Mouse (Mus musculus) forebrain, embryonic 12.5 days (tissue): ENCODE results near the gene Wwc2. TPM values are rescaled to one million over a fixed set of nuclear protein-coding genes. Genes with fewer than 3 reads are reported as not detected.

Experiments used
- ATAC-seq: fragments of 200-750 bp; cut with Nextera tagmentation; 2 replicates; pipeline ENCODE4 v1.8.0; 2017; ENCODE audit warnings: moderate TSS enrichment; ENCODE audit not compliant: low FRiP score
- H3K27ac ChIP-seq: fragments of 300-500 bp; sonication (generic); 2 replicates; pipeline ENCODE4 v1.5.1; 2016; ENCODE audit warnings: mild to moderate bottlenecking
- H3K27me3 ChIP-seq: fragments of 300-500 bp; sonication (generic); 2 replicates; pipeline ENCODE4 v1.6.1; 2016; ENCODE audit warnings: mild to moderate bottlenecking
- H3K36me3 ChIP-seq: fragments of 300-500 bp; sonication (generic); replicated peaks from 2 replicates; pipeline ENCODE4 v1.6.1; 2016; ENCODE audit warnings: mild to moderate bottlenecking
- H3K4me1 ChIP-seq: fragments of 300-500 bp; sonication (generic); 2 replicates; pipeline ENCODE4 v1.6.1; 2016
- H3K4me2 ChIP-seq: fragments of 300-500 bp; sonication (generic); 2 replicates; pipeline ENCODE4 v1.6.1; 2016; ENCODE audit warnings: mild to moderate bottlenecking, moderate library complexity
- H3K4me3 ChIP-seq: fragments of 300-500 bp; sonication (generic); replicated peaks from 2 replicates; pipeline ENCODE4 v1.5.1; 2016; ENCODE audit warnings: mild to moderate bottlenecking
- H3K9ac ChIP-seq: fragments of 300-500 bp; sonication (generic); 2 replicates; pipeline ENCODE4 v1.6.1; 2016; ENCODE audit warnings: mild to moderate bottlenecking
- H3K9me3 ChIP-seq: fragments of 300-500 bp; sonication (generic); 2 replicates; pipeline ENCODE4 v1.6.1; 2016
- WGBS: fragments of 180-500 bp; shearing (Covaris S2); methylation state at CpG from one replicate; pipeline ENCODE4 v1.1.7; 2016; 5-methylcytosine and 5-hydroxymethylcytosine counted together
- polyA plus RNA-seq: library from polyadenylated mRNA; unstranded; fragments of >200 nt; fragmentation: Nextera tagmentation; extraction: Ambion mirVana; gene quantifications from 2 replicates; pipeline ENCODE4 v1.2.1, GENCODE M21; 2016

The Wwc2 gene
- polyA plus RNA-seq, 1 experiment from 2014 or later = 9.1 TPM

- H3K9ac ChIP-seq = no peak overlapping the region
- H3K27ac ChIP-seq = no peak overlapping the region
- H3K4me3 ChIP-seq = no peak overlapping the region
- ATAC-seq = no peak
- WGBS = 86% methylated on average over 9 of the region's 9 CpGs
- H3K27me3 ChIP-seq = no peaks in the 10 kb centered on the region
- H3K9me3 ChIP-seq = peaks cover 5% of the 10 kb centered on the region
- no peaks in the 10 kb centered on the region for H3K4me1 ChIP-seq
- H3K4me2 ChIP-seq = no peak overlapping the region
- H3K36me3 ChIP-seq = no peaks in the 10 kb centered on the region
Measured at GRCm38 (mm10) chr8:47913621-47914020, 77.1 kb downstream of the Wwc2 start.

GRCm38 (mm10) chr8:47909681-47910080 lies 81.0 kb downstream of the Wwc2 start:
- WGBS = 97% methylated on average over 11 of the region's 11 CpGs
- no peak for ATAC-seq
- Histone ChIP-seq H3K9me3 (peaks cover 8% of the 10 kb centered on the region), H3K4me2 (no peak overlapping the region), H3K4me3 (no peak overlapping the region), H3K9ac (no peak overlapping the region), H3K27ac (no peak overlapping the region), H3K36me3 (no peaks in the 10 kb centered on the region), H3K4me1 (no peaks in the 10 kb centered on the region), H3K27me3 (no peaks in the 10 kb centered on the region)

GRCm38 (mm10) chr8:47907056-47907455 lies 83.7 kb downstream of the Wwc2 start:
- no peaks in the 10 kb centered on the region for H3K27me3 ChIP-seq
- H3K4me3 ChIP-seq = no peak overlapping the region
- H3K9me3 ChIP-seq = peaks cover 8% of the 10 kb centered on the region
- WGBS = 84% methylated on average over 9 of the region's 9 CpGs
- H3K9ac ChIP-seq = no peak overlapping the region
- H3K27ac ChIP-seq = no peak overlapping the region
- no peak overlapping the region for H3K4me2 ChIP-seq
- ATAC-seq = no peak
- no peaks in the 10 kb centered on the region for H3K4me1 ChIP-seq
- no peaks in the 10 kb centered on the region for H3K36me3 ChIP-seq

GRCm38 (mm10) chr8:47906142-47906541 lies 84.6 kb downstream of the Wwc2 start:
- no peaks in the 10 kb centered on the region for H3K4me1 ChIP-seq
- no peak overlapping the region for H3K4me3 ChIP-seq
- H3K36me3 ChIP-seq = no peaks in the 10 kb centered on the region
- peaks cover 8% of the 10 kb centered on the region for H3K9me3 ChIP-seq
- H3K4me2 ChIP-seq = no peak overlapping the region
- no peak for ATAC-seq
- WGBS = 95% methylated on average over 9 of the region's 9 CpGs
- no peak overlapping the region for H3K27ac ChIP-seq
- H3K27me3 ChIP-seq = no peaks in the 10 kb centered on the region
- no peak overlapping the region for H3K9ac ChIP-seq

GRCm38 (mm10) chr8:47905256-47905655 lies 85.5 kb downstream of the Wwc2 start:
- ATAC-seq = no peak
- WGBS = 96% methylated on average over 7 of the region's 7 CpGs
- Histone ChIP-seq H3K4me3 (no peak overlapping the region), H3K4me2 (no peak overlapping the region), H3K9me3 (peaks cover 8% of the 10 kb centered on the region), H3K36me3 (no peaks in the 10 kb centered on the region), H3K27me3 (no peaks in the 10 kb centered on the region), H3K9ac (no peak overlapping the region), H3K27ac (no peak overlapping the region), H3K4me1 (no peaks in the 10 kb centered on the region)

- 90% methylated on average over 7 of the region's 7 CpGs for WGBS
Measured at GRCm38 (mm10) chr8:47904004-47904403, 86.7 kb downstream of the Wwc2 start.

GRCm38 (mm10) chr8:47902704-47903103 lies 88.0 kb downstream of the Wwc2 start:
- 0 out of 2 replicates have a peak, but pooled peaks cover under 1% of the 10 kb centered on the region for H3K9me3 ChIP-seq
- H3K27me3 ChIP-seq = no peaks in the 10 kb centered on the region
- no peak overlapping the region for H3K9ac ChIP-seq
- no peak overlapping the region for H3K4me3 ChIP-seq
- H3K36me3 ChIP-seq = no peaks in the 10 kb centered on the region
- H3K4me2 ChIP-seq = no peak overlapping the region
- 88% methylated on average over 3 of the region's 3 CpGs for WGBS
- no peaks in the 10 kb centered on the region for H3K4me1 ChIP-seq
- ATAC-seq = no peak
- H3K27ac ChIP-seq = no peak overlapping the region

More at GRCm38 (mm10) chr8:47904004-47904403, 86.7 kb downstream of the Wwc2 start:
- no peak for ATAC-seq
- Histone ChIP-seq H3K9ac (no peak overlapping the region), H3K9me3 (0 out of 2 replicates have a peak, but pooled peaks cover 2% of the 10 kb centered on the region), H3K4me3 (no peak overlapping the region), H3K4me2 (no peak overlapping the region), H3K4me1 (no peaks in the 10 kb centered on the region), H3K27me3 (no peaks in the 10 kb centered on the region), H3K27ac (no peak overlapping the region), H3K36me3 (no peaks in the 10 kb centered on the region)

GRCm38 (mm10) chr8:47900361-47900760 lies 90.4 kb downstream of the Wwc2 start:
- Histone ChIP-seq H3K27ac (no peak overlapping the region), H3K4me3 (no peak overlapping the region), H3K9me3 (no peaks in the 10 kb centered on the region), H3K4me1 (no peaks in the 10 kb centered on the region), H3K27me3 (no peaks in the 10 kb centered on the region), H3K9ac (no peak overlapping the region), H3K36me3 (no peaks in the 10 kb centered on the region), H3K4me2 (no peak overlapping the region)
- 95% methylated on average over 9 of the region's 9 CpGs for WGBS
- no peak for ATAC-seq

- no peaks in the 10 kb centered on the region for H3K9me3 ChIP-seq
- 89% methylated on average over 3 of the region's 3 CpGs for WGBS
- H3K4me3 ChIP-seq = no peak overlapping the region
- no peak for ATAC-seq
- H3K36me3 ChIP-seq = no peaks in the 10 kb centered on the region
- no peak overlapping the region for H3K4me2 ChIP-seq
- H3K4me1 ChIP-seq = no peaks in the 10 kb centered on the region
- no peak overlapping the region for H3K27ac ChIP-seq
- H3K9ac ChIP-seq = no peak overlapping the region
- H3K27me3 ChIP-seq = no peaks in the 10 kb centered on the region
Measured at GRCm38 (mm10) chr8:47899891-47900290, 90.8 kb downstream of the Wwc2 start.

GRCm38 (mm10) chr8:47892419-47892818 lies 98.3 kb downstream of the Wwc2 start:
- Histone ChIP-seq H3K9me3 (no peaks in the 10 kb centered on the region), H3K9ac (no peak overlapping the region), H3K36me3 (no peaks in the 10 kb centered on the region), H3K4me1 (peaks cover 8% of the 10 kb centered on the region; the same call in 1 of the 2 replicates), H3K27me3 (no peaks in the 10 kb centered on the region), H3K27ac (no peak overlapping the region), H3K4me3 (no peak overlapping the region), H3K4me2 (no peak overlapping the region)
- WGBS = 90% methylated on average over 3 of the region's 3 CpGs
- no peak for ATAC-seq

GRCm38 (mm10) chr8:47891641-47892040 lies 99.1 kb downstream of the Wwc2 start:
- no peaks in the 10 kb centered on the region for H3K27me3 ChIP-seq
- no peaks in the 10 kb centered on the region for H3K36me3 ChIP-seq
- ATAC-seq = no peak
- 62% methylated on average over 13 of the region's 13 CpGs for WGBS
- H3K4me1 ChIP-seq = peaks cover 8% of the 10 kb centered on the region; the same call in 1 of the 2 replicates
- H3K27ac ChIP-seq = no peak overlapping the region
- no peaks in the 10 kb centered on the region for H3K9me3 ChIP-seq
- H3K4me2 ChIP-seq = no peak overlapping the region
- H3K9ac ChIP-seq = no peak overlapping the region
- no peak overlapping the region for H3K4me3 ChIP-seq

- 85% methylated on average over 13 of the region's 13 CpGs for WGBS
- Histone ChIP-seq H3K27ac (no peak overlapping the region), H3K4me1 (peaks cover 8% of the 10 kb centered on the region; the same call in 1 of the 2 replicates), H3K36me3 (no peaks in the 10 kb centered on the region), H3K9ac (no peak overlapping the region), H3K4me2 (no peak overlapping the region), H3K4me3 (no peak overlapping the region), H3K9me3 (no peaks in the 10 kb centered on the region), H3K27me3 (no peaks in the 10 kb centered on the region)
- ATAC-seq = no peak
Measured at GRCm38 (mm10) chr8:47890814-47891210, 99.9 kb downstream of the Wwc2 start.

GRCm38 (mm10) chr8:47889936-47890813 lies 100.5 kb downstream of the Wwc2 start:
- Histone ChIP-seq H3K4me3 (no peak overlapping the region), H3K27me3 (no peaks in the 10 kb centered on the region), H3K4me1 (peaks cover 8% of the 10 kb centered on the region; the same call in 1 of the 2 replicates), H3K27ac (no peak overlapping the region), H3K9ac (no peak overlapping the region), H3K36me3 (no peaks in the 10 kb centered on the region), H3K9me3 (no peaks in the 10 kb centered on the region), H3K4me2 (no peak overlapping the region; the same call in 1 of the 2 replicates)
- ATAC-seq = peak; percentile 57; the same call in 1 of the 2 replicates
- 76% methylated on average over 23 of the region's 23 CpGs for WGBS
